Mouse (Mus musculus) CH12.LX (cell line): ENCODE measurements around the gene Aldh1a2.

Experiments
- CTCF ChIP-seq, 2 experiments: IDR thresholded peaks in 1 of 2; conservative IDR thresholded peaks in 1 of 2; 2 replicates each; pipeline ENCODE4 v1.5.1; 2011 to 2012; ENCODE audit warnings: low read depth in 2 of 2, low read length in 2 of 2, improper control_type of control experiment in 1 of 2, inconsistent platforms in 1 of 2, mild to moderate bottlenecking in 1 of 2, moderate library complexity in 1 of 2
- EP300 ChIP-seq: IDR thresholded peaks from 2 replicates; pipeline ENCODE4 v1.6.1; 2011; ENCODE audit warnings: low read length, improper control_type of control experiment
- POLR2A ChIP-seq: IDR thresholded peaks from 2 replicates; pipeline ENCODE4 v1.6.1; 2011; ENCODE audit warnings: low read depth, mild to moderate bottlenecking, improper control_type of control experiment, low read length
- TBP ChIP-seq: conservative IDR thresholded peaks from 2 replicates; pipeline ENCODE4 v1.6.1; 2011; ENCODE audit warnings: low read depth, low read length, improper control_type of control experiment

GRCm38 (mm10) chr9:71219161-71219560 lies 3.6 kb downstream of the Aldh1a2 start:
- TF ChIP-seq CTCF (conservative IDR thresholded peaks at IDR 0.05 in 1 of 2, IDR thresholded peaks at IDR 0.05 in 1 of 2; ENCODE audit: low read depth in 2 of 2, low read length in 2 of 2) (no peak), POLR2A (no peak), TBP (no peak), EP300 (no peak)
